Mouse (Mus musculus) intestine, postnatal 0 days (tissue): ENCODE measurements at regions not wholly inside any gene's neighbourhood (a gene's known extent, or its start where the extent isn't known, plus 50 kb on each side); places are given as distances from the start of the nearest gene placed in this dataset.
"Not testable (repeated sequence)": the region's sequence is repeated elsewhere in the genome, so short reads cannot be mapped to it uniquely, and the experiment has no call there.

ENCODE experiments used
- ATAC-seq: fragments of 200-750 bp; cut with Nextera tagmentation; 2 replicates; pipeline ENCODE4 v1.8.0; 2017; ENCODE audit warnings: mild to moderate bottlenecking, moderate TSS enrichment, moderate library complexity
- H3K27ac ChIP-seq: fragments of 300-500 bp; sonication (generic); 2 replicates; pipeline ENCODE4 v1.5.1; 2014; ENCODE audit warnings: mild to moderate bottlenecking, low read depth, low read length, moderate library complexity
- H3K27me3 ChIP-seq: fragments of 300-500 bp; sonication (generic); replicated peaks from 2 replicates; pipeline ENCODE4 v1.6.1; 2014; ENCODE audit warnings: low read length, mixed read lengths; ENCODE audit not compliant: control insufficient read depth, insufficient read depth
- H3K36me3 ChIP-seq: fragments of 300-500 bp; sonication (generic); 2 replicates; pipeline ENCODE4 v1.6.1; 2014; ENCODE audit warnings: mild to moderate bottlenecking, moderate library complexity; ENCODE audit not compliant: control insufficient read depth, insufficient read depth
- H3K4me1 ChIP-seq: fragments of 300-500 bp; sonication (generic); replicated peaks from 2 replicates; pipeline ENCODE4 v1.6.1; 2014; ENCODE audit warnings: antibody characterized with exemption, low read length, mixed read lengths; ENCODE audit not compliant: control insufficient read depth, insufficient read depth
- H3K4me2 ChIP-seq: fragments of 300-500 bp; sonication (generic); replicated peaks from 2 replicates; pipeline ENCODE4 v1.6.1; 2014; ENCODE audit warnings: low read depth, mild to moderate bottlenecking, moderate library complexity
- H3K4me3 ChIP-seq: fragments of 300-500 bp; sonication (generic); 2 replicates; pipeline ENCODE4 v1.5.1; 2014; ENCODE audit warnings: low read depth, low read length
- H3K9ac ChIP-seq: fragments of 300-500 bp; sonication (generic); 2 replicates; pipeline ENCODE4 v1.6.1; 2014; ENCODE audit warnings: mild to moderate bottlenecking, low read depth, low read length
- H3K9me3 ChIP-seq: fragments of 300-500 bp; sonication (generic); 2 replicates; pipeline ENCODE4 v1.6.1; 2016; ENCODE audit warnings: mixed run types; ENCODE audit not compliant: control insufficient read depth
- CTCF ChIP-seq: sonication (generic); IDR thresholded peaks from 2 replicates; pipeline ENCODE4 v1.5.1; 2016; ENCODE audit warnings: low read depth, mild to moderate bottlenecking, control low read depth, antibody characterized with exemption, moderate library complexity
- WGBS: fragments of 180-500 bp; shearing (Covaris S2); extraction: QIAGEN DNeasy Blood & Tissue Kit; methylation state at CpG from one replicate; pipeline ENCODE4 v1.1.7; 2014; 5-methylcytosine and 5-hydroxymethylcytosine counted together

GRCm38 (mm10) chrX:105655591-105655990 is 108.5 kb upstream of the Fgf16 start:
- not testable (repeated sequence) for H3K4me3 ChIP-seq, H3K27me3 ChIP-seq, H3K9ac ChIP-seq, H3K4me2 ChIP-seq, ATAC-seq, H3K9me3 ChIP-seq, H3K27ac ChIP-seq, H3K4me1 ChIP-seq, H3K36me3 ChIP-seq
- 95% methylated on average over 2 of the region's 2 CpGs for WGBS

- Histone ChIP-seq H3K9ac (no peak overlapping the region), H3K4me2 (no peak overlapping the region), H3K27ac (no peak overlapping the region), H3K36me3 (no peaks in the 10 kb centered on the region), H3K27me3 (no peaks in the 10 kb centered on the region), H3K4me3 (no peak overlapping the region), H3K4me1 (no peaks in the 10 kb centered on the region), H3K9me3 (no peaks in the 10 kb centered on the region)
- WGBS: 67% methylated on average over 2 of the region's 2 CpGs
- no peak for ATAC-seq
- TF ChIP-seq CTCF: no peak
Measured at GRCm38 (mm10) chrX:105670531-105670930, 93.5 kb upstream of the Fgf16 start.

- no peak overlapping the region for H3K4me3 ChIP-seq
- H3K4me2 ChIP-seq: no peak overlapping the region
- no peaks in the 10 kb centered on the region for H3K9me3 ChIP-seq
- no peak overlapping the region for H3K9ac ChIP-seq
- H3K27ac ChIP-seq: no peak overlapping the region
- no peaks in the 10 kb centered on the region for H3K4me1 ChIP-seq
- no peak for ATAC-seq
- no peak for TF ChIP-seq CTCF
- no peaks in the 10 kb centered on the region for H3K36me3 ChIP-seq
- WGBS: 58% methylated on average over 4 of the region's 4 CpGs
- no peaks in the 10 kb centered on the region for H3K27me3 ChIP-seq
Measured at GRCm38 (mm10) chrX:105671247-105671646, 92.8 kb upstream of the Fgf16 start.

- Histone ChIP-seq H3K27me3 (no peaks in the 10 kb centered on the region), H3K4me2 (no peak overlapping the region), H3K27ac (no peak overlapping the region), H3K9me3 (no peaks in the 10 kb centered on the region), H3K36me3 (no peaks in the 10 kb centered on the region), H3K4me1 (no peaks in the 10 kb centered on the region), H3K9ac (no peak overlapping the region), H3K4me3 (no peak overlapping the region)
- 51% methylated on average over 3 of the region's 3 CpGs for WGBS
- TF ChIP-seq CTCF: no peak
- ATAC-seq: no peak
Measured at GRCm38 (mm10) chrX:105674860-105675259, 89.2 kb upstream of the Fgf16 start.

GRCm38 (mm10) chrX:105683678-105684077 is 80.4 kb upstream of the Fgf16 start:
- H3K4me1 ChIP-seq: no peaks in the 10 kb centered on the region
- WGBS: 40% methylated on average over 8 of the region's 8 CpGs

GRCm38 (mm10) chrX:105684433-105684832 is 79.6 kb upstream of the Fgf16 start:
- Histone ChIP-seq H3K36me3 (no peaks in the 10 kb centered on the region), H3K4me3 (no peak overlapping the region), H3K4me2 (no peak overlapping the region), H3K9me3 (no peaks in the 10 kb centered on the region), H3K27me3 (no peaks in the 10 kb centered on the region), H3K4me1 (no peaks in the 10 kb centered on the region), H3K9ac (no peak overlapping the region), H3K27ac (no peak overlapping the region)
- 38% methylated on average over 4 of the region's 4 CpGs for WGBS
- ATAC-seq: peak; percentile 88
- no peak for TF ChIP-seq CTCF

More at GRCm38 (mm10) chrX:105683678-105684077, 80.4 kb upstream of the Fgf16 start:
- TF ChIP-seq CTCF: no peak
- peak; percentile 60 for ATAC-seq
- Histone ChIP-seq H3K9ac (no peak overlapping the region), H3K27ac (no peak overlapping the region), H3K9me3 (no peaks in the 10 kb centered on the region), H3K36me3 (no peaks in the 10 kb centered on the region), H3K4me3 (no peak overlapping the region), H3K27me3 (no peaks in the 10 kb centered on the region), H3K4me2 (no peak overlapping the region)

- Histone ChIP-seq H3K9ac (no peak overlapping the region), H3K27me3 (no peaks in the 10 kb centered on the region), H3K4me3 (no peak overlapping the region), H3K4me1 (no peaks in the 10 kb centered on the region), H3K9me3 (no peaks in the 10 kb centered on the region), H3K27ac (no peak overlapping the region), H3K4me2 (no peak overlapping the region), H3K36me3 (no peaks in the 10 kb centered on the region)
- 53% methylated on average over 5 of the region's 5 CpGs for WGBS
- TF ChIP-seq CTCF: no peak
- no peak for ATAC-seq
Measured at GRCm38 (mm10) chrX:105710676-105711241, 53.3 kb upstream of the Fgf16 start.
